Mouse (Mus musculus) liver, embryonic 14.5 days (tissue): ENCODE measurements around the gene Ngly1.

Experiments used
- CTCF ChIP-seq: IDR thresholded peaks from 2 replicates; pipeline ENCODE4 v1.5.1; 2016; ENCODE audit warnings: antibody characterized with exemption, low read depth, control low read depth
- EP300 ChIP-seq: IDR thresholded peaks from 2 replicates; pipeline ENCODE4 v1.6.1; 2016; ENCODE audit warnings: antibody characterized with exemption, low read depth

DNA sequence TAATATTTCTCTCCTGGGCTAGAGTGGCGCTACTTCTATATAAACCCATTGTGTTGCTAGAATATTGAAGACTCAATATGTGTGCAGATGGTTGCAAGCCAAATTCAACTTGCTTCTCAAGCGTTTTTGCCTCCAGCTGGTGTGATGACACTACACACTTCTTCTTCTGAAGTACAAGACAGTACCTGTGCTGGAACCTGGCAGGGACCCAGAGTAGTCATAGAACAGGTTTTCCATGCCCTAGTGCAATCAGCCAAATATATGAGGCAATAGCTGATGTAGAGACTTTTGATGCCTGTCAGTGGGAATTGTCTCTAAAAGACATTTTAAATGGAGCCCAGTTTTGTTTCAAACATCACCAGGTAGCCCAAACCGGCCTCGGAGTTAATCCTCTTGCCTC lies 75.3 kb downstream of the Ngly1 start:
- TF ChIP-seq CTCF: no peak
- TF ChIP-seq EP300: no peak
